Mouse (Mus musculus) right cerebral cortex, postnatal 14 days (tissue): ENCODE data around the gene Megf11.
"Not testable (repeated sequence)": the region's sequence is repeated elsewhere in the genome, so short reads cannot be mapped to it uniquely, and the experiment has no call there.

Experiments used
- DNase-seq: peaks from one replicate; pipeline ENCODE4 v3.0.0; 2022

Gene Megf11

DNA sequence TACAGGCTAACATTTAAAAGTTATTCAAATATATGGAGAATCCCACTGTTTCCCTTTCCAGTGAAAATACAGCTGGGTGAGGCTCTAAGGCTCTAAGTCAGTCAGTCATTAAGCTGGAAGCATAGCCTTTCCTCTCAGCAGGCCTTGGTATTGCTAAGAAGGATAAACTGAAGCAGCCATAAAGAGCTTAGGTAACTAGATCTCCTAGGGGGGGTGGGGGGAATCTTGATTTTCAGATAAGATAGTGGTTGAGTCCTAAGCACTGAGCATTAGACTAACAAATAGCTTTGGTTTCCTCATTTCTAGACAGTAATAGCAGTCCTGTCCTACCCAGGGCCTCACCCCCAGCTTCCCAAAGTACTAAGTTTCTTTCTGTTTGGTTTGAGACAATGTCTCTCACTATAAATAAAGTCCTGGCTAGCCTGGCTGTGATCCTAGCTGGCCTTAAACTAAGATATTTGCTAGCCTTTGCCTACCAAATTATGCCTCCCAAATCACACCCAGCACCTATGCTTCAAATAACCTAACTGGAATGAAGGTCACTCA is 318.1 kb downstream of the Megf11 start:
- DNase-seq = no peak

- DNase-seq = no peak
Measured at GRCm38 (mm10) chr9:64704073-64704840, 318.8 kb downstream of the Megf11 start.

GRCm38 (mm10) chr9:64710291-64710690 is 324.9 kb downstream of the Megf11 start:
- not testable (repeated sequence) for DNase-seq

DNA sequence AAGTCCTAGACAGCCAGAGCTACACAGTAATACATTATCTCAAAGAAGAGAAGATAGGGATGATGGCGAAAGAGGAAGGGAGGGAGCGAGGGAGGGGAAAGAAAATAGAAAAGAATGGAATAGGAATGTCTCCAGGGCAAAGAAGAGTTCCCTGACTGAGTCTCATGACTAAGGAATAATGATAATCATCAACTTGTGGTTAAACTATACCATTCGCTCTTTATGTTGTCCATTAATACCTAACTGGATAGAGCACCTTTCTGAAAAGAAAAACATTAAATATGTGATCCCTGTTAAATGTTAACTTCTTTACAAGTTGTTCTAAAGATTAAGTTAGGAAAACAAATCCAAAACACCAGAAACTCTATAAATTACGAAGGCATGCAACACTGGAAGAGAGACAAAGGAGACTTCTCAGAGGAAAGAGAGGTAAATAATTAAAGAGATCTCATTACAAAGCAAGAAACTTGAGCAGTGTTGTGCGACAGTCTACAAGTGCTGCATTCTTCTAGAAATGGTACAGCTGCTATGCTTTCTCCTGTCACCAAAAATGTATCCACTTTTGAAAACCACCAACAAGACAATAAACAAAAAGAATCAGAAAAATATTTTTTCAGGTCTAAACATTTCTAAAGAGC is 334.2 kb downstream of the Megf11 start:
- no peak for DNase-seq

GRCm38 (mm10) chr9:64726454-64726853 is 341.0 kb downstream of the Megf11 start:
- DNase-seq = no peak

DNA sequence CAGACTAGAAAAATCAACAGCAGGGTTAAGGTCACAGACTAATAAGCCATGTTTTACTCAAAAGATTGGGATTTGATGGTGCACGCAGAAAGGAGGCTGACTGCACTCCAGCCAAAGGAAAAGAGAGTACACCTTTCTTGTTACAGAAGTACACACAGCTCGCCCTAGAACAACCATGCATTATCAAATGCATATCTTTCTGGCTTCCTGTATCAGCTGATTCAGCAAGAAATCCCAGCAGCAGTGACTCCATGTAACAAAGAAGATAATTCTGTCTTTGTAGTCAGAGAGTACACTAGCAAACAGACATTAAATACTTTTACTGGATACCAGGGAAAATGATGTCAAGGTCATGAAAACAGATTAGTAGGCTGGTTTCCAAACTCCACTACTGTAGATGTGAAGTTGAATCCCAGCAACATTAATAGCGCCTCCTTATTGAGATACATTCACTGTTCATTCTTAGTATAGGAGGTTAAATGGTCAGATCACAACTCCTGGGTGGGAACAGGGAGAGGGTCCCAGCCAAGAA is 345.7 kb downstream of the Megf11 start:
- no peak for DNase-seq

GRCm38 (mm10) chr9:64734166-64734565 is 348.7 kb downstream of the Megf11 start:
- no peak for DNase-seq

- not testable (repeated sequence) for DNase-seq
Measured at GRCm38 (mm10) chr9:64734992-64735391, 349.6 kb downstream of the Megf11 start.

- no peak for DNase-seq
Measured at GRCm38 (mm10) chr9:64736076-64736638, 350.7 kb downstream of the Megf11 start.

DNA sequence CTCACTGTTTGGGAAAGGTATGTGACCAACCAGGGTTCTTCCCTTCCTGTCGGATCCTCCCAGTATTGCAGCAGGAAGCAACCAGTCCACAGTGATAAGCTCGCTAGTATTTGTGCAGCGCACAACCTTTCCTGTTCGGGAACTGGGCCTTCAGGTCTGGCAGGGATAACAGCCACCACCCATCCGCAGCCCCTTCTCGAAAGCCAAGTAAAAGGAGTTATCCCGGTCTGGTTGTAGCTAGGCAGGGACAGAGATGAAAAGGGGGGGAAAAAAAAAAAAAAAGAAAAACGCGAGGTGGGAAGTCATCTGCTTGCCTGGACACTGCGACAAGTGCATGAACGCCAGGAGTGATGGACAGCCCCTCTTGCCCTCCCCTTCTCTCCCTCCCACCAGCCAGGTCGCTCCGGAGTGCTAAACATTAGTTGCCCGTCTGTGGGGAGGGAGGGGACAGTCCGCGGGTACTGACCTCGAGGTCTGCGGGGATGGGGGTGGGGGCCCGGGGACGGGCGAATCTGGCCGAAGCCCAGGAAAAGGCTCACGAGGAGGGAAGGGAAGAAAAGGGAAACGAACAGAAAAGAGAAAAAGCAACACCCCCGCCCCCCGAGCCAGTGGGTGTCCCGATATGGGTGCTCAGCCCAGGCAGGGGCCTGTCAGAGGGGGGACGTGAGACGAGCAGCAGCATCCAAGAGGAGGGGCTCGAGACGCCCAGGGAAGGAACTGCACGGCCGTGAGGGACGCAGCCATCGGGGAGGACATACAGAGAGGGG is 351.4 kb downstream of the Megf11 start:
- DNase-seq = peak; percentile 21

- DNase-seq = peak; percentile 97
Measured at GRCm38 (mm10) chr9:64737406-64738201, 352.2 kb downstream of the Megf11 start, which contains the start of gene Rab11a. Gene Rab11a, minus strand, starts transcription at chr9:64737758.

GRCm38 (mm10) chr9:64739001-64739400 is 353.6 kb downstream of the Megf11 start:
- DNase-seq = no peak

DNA sequence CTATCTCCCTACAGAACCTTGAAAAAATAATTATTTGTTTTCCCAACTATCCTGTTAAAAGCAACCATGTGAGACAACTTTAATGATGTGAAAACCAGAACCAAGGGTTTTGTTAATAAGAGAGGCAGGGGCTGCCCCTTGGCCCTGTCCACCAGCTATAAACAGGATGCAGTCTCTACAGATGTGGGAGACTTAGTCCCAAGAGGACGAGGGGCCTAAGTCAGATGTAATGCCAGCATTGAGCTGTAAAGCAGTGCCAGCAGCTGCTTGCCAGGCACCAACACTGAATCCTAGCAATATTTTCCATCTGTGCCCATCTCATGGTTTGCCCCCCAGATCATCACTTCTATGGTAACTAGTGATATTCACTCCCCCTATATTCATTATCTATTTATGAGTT is 357.0 kb downstream of the Megf11 start:
- no peak for DNase-seq

DNA sequence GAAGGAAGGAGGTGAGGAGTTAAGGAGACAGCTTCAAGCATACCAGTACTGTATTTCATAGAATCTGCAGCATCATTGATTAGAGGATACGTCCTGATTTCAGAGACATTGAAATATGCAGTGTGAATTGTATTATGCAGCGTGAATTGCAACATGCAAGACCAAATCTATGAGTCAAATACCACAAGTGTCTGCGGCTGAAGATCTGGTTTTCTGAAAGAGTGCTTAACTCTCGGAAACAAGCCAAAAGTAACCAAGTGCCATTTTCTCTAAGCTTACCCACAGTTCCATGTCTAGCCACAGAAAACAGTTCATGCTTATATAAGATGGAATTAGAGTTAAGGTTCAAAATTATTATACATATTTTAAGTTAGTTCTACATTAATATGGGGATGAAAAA is 362.3 kb downstream of the Megf11 start:
- DNase-seq = no peak

GRCm38 (mm10) chr9:64749314-64749713 is 363.9 kb downstream of the Megf11 start:
- no peak for DNase-seq

DNA sequence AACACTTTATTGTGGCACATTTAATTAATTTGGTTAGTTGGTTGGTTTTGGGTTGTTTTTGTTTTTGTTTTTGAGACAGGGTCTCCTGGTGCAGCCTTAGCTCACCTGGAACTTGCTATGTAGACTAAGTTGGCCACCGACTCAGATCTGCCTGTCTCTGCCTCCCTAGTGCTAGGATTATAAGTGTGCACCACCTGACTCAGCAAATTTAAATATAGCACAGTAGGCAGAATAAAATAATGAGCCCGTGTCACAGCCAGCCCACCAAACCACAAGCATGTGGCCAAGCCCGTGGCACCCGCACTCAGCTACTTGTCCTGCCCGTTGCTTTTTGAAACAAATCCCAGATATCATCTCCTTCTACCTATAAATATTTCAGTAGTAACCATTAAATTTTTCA is 367.1 kb downstream of the Megf11 start:
- no peak for DNase-seq

GRCm38 (mm10) chr9:64758052-64758451 is 372.6 kb downstream of the Megf11 start:
- no peak for DNase-seq
